Mouse (Mus musculus) forebrain, embryonic 12.5 days (tissue): ENCODE measurements at regions not wholly inside any gene's neighbourhood (a gene's known extent, or its start where the extent isn't known, plus 50 kb on each side); places are given as distances from the start of the nearest gene placed in this dataset.

Experiments
- ATAC-seq: fragments of 200-750 bp; cut with Nextera tagmentation; 2 replicates; pipeline ENCODE4 v1.8.0; 2017; ENCODE audit warnings: moderate TSS enrichment; ENCODE audit not compliant: low FRiP score
- H3K27ac ChIP-seq: fragments of 300-500 bp; sonication (generic); 2 replicates; pipeline ENCODE4 v1.5.1; 2016; ENCODE audit warnings: mild to moderate bottlenecking
- H3K27me3 ChIP-seq: fragments of 300-500 bp; sonication (generic); 2 replicates; pipeline ENCODE4 v1.6.1; 2016; ENCODE audit warnings: mild to moderate bottlenecking
- H3K36me3 ChIP-seq: fragments of 300-500 bp; sonication (generic); replicated peaks from 2 replicates; pipeline ENCODE4 v1.6.1; 2016; ENCODE audit warnings: mild to moderate bottlenecking
- H3K4me1 ChIP-seq: fragments of 300-500 bp; sonication (generic); 2 replicates; pipeline ENCODE4 v1.6.1; 2016
- H3K4me2 ChIP-seq: fragments of 300-500 bp; sonication (generic); 2 replicates; pipeline ENCODE4 v1.6.1; 2016; ENCODE audit warnings: mild to moderate bottlenecking, moderate library complexity
- H3K4me3 ChIP-seq: fragments of 300-500 bp; sonication (generic); replicated peaks from 2 replicates; pipeline ENCODE4 v1.5.1; 2016; ENCODE audit warnings: mild to moderate bottlenecking
- H3K9ac ChIP-seq: fragments of 300-500 bp; sonication (generic); 2 replicates; pipeline ENCODE4 v1.6.1; 2016; ENCODE audit warnings: mild to moderate bottlenecking
- H3K9me3 ChIP-seq: fragments of 300-500 bp; sonication (generic); 2 replicates; pipeline ENCODE4 v1.6.1; 2016
- WGBS: fragments of 180-500 bp; shearing (Covaris S2); methylation state at CpG from one replicate; pipeline ENCODE4 v1.1.7; 2016; 5-methylcytosine and 5-hydroxymethylcytosine counted together

GRCm38 (mm10) chr12:71725140-71725539 is 105.7 kb upstream of the Daam1 start:
- Histone ChIP-seq H3K9me3 (no peaks in the 10 kb centered on the region), H3K27ac (no peak overlapping the region), H3K4me1 (peaks cover 8% of the 10 kb centered on the region; the same call in 1 of the 2 replicates), H3K27me3 (no peaks in the 10 kb centered on the region), H3K4me2 (no peak overlapping the region), H3K4me3 (no peak overlapping the region), H3K36me3 (no peaks in the 10 kb centered on the region), H3K9ac (no peak overlapping the region)
- no peak for ATAC-seq
- 34% methylated on average over 5 of the region's 5 CpGs for WGBS

GRCm38 (mm10) chr12:71725713-71726336 is 105.1 kb upstream of the Daam1 start:
- no peaks in the 10 kb centered on the region for H3K36me3 ChIP-seq
- no peak overlapping the region for H3K9ac ChIP-seq
- no peaks in the 10 kb centered on the region for H3K27me3 ChIP-seq
- no peak overlapping the region for H3K4me2 ChIP-seq
- 7% methylated on average over 4 of the region's 4 CpGs for WGBS
- no peak overlapping the region for H3K27ac ChIP-seq
- H3K4me3 ChIP-seq, result no peak overlapping the region
- peaks cover 8% of the 10 kb centered on the region; the same call in 1 of the 2 replicates for H3K4me1 ChIP-seq
- ATAC-seq, result no peak
- H3K9me3 ChIP-seq, result no peaks in the 10 kb centered on the region

GRCm38 (mm10) chr12:71743345-71743744 is 87.5 kb upstream of the Daam1 start:
- no peak overlapping the region for H3K9ac ChIP-seq
- H3K4me1 ChIP-seq, result 0 out of 2 replicates have a peak, but pooled peaks cover 3% of the 10 kb centered on the region
- no peaks in the 10 kb centered on the region for H3K9me3 ChIP-seq
- no peak overlapping the region for H3K4me2 ChIP-seq
- WGBS, result 82% methylated on average over 2 of the region's 2 CpGs
- no peak overlapping the region for H3K4me3 ChIP-seq
- no peak overlapping the region for H3K27ac ChIP-seq
- no peaks in the 10 kb centered on the region for H3K27me3 ChIP-seq
- ATAC-seq, result no peak
- no peaks in the 10 kb centered on the region for H3K36me3 ChIP-seq

GRCm38 (mm10) chr12:71746011-71746410 is 84.9 kb upstream of the Daam1 start:
- no peak overlapping the region for H3K4me3 ChIP-seq
- H3K27me3 ChIP-seq, result no peaks in the 10 kb centered on the region
- 0 out of 2 replicates have a peak, but pooled peaks cover 3% of the 10 kb centered on the region for H3K4me1 ChIP-seq
- no peak overlapping the region for H3K4me2 ChIP-seq
- H3K36me3 ChIP-seq, result no peaks in the 10 kb centered on the region
- H3K27ac ChIP-seq, result 0 out of 2 replicates have a peak overlapping the region, but pooled peaks have one; percentile 10
- no peak for ATAC-seq
- 58% methylated on average over 6 of the region's 6 CpGs for WGBS
- H3K9ac ChIP-seq, result no peak overlapping the region
- H3K9me3 ChIP-seq, result no peaks in the 10 kb centered on the region

- no peaks in the 10 kb centered on the region for H3K36me3 ChIP-seq
- H3K4me2 ChIP-seq, result no peak overlapping the region
- H3K4me3 ChIP-seq, result no peak overlapping the region
- WGBS, result 93% methylated on average over 10 of the region's 10 CpGs
- 0 out of 2 replicates have a peak overlapping the region, but pooled peaks have one; percentile 19 for H3K27ac ChIP-seq
- 0 out of 2 replicates have a peak, but pooled peaks cover 3% of the 10 kb centered on the region for H3K4me1 ChIP-seq
- no peak for ATAC-seq
- no peaks in the 10 kb centered on the region for H3K9me3 ChIP-seq
- H3K9ac ChIP-seq, result no peak overlapping the region
- H3K27me3 ChIP-seq, result no peaks in the 10 kb centered on the region
These were observed 83.5 kb upstream of the Daam1 start for GRCm38 (mm10) chr12:71747386-71747785.

GRCm38 (mm10) chr12:71747831-71748368 is 83.0 kb upstream of the Daam1 start:
- Histone ChIP-seq H3K9me3 (no peaks in the 10 kb centered on the region), H3K27ac (0 out of 2 replicates have a peak overlapping the region, but pooled peaks have one; percentile 19), H3K4me3 (no peak overlapping the region), H3K27me3 (no peaks in the 10 kb centered on the region), H3K36me3 (no peaks in the 10 kb centered on the region), H3K4me1 (0 out of 2 replicates have a peak, but pooled peaks cover 3% of the 10 kb centered on the region), H3K4me2 (no peak overlapping the region), H3K9ac (no peak overlapping the region)
- ATAC-seq, result no peak
- 85% methylated on average over 14 of the region's 14 CpGs for WGBS

GRCm38 (mm10) chr12:71748731-71749130 is 82.1 kb upstream of the Daam1 start:
- Histone ChIP-seq H3K9me3 (no peaks in the 10 kb centered on the region), H3K27ac (no peak overlapping the region), H3K4me3 (no peak overlapping the region), H3K36me3 (no peaks in the 10 kb centered on the region), H3K4me2 (no peak overlapping the region), H3K4me1 (0 out of 2 replicates have a peak, but pooled peaks cover 3% of the 10 kb centered on the region), H3K9ac (no peak overlapping the region), H3K27me3 (no peaks in the 10 kb centered on the region)
- no peak for ATAC-seq
- 85% methylated on average over 4 of the region's 4 CpGs for WGBS

- no peak overlapping the region for H3K4me2 ChIP-seq
- H3K4me1 ChIP-seq, result 0 out of 2 replicates have a peak, but pooled peaks cover 3% of the 10 kb centered on the region
- ATAC-seq, result no peak
- no peaks in the 10 kb centered on the region for H3K9me3 ChIP-seq
- H3K27ac ChIP-seq, result no peak overlapping the region
- no peak overlapping the region for H3K4me3 ChIP-seq
- WGBS, result 81% methylated on average over 2 of the region's 2 CpGs
- H3K36me3 ChIP-seq, result no peaks in the 10 kb centered on the region
- no peaks in the 10 kb centered on the region for H3K27me3 ChIP-seq
- no peak overlapping the region for H3K9ac ChIP-seq
These were observed 81.2 kb upstream of the Daam1 start for GRCm38 (mm10) chr12:71749668-71750067.

GRCm38 (mm10) chr12:71752741-71753260 is 78.1 kb upstream of the Daam1 start:
- no peaks in the 10 kb centered on the region for H3K27me3 ChIP-seq
- no peak overlapping the region for H3K9ac ChIP-seq
- H3K4me1 ChIP-seq, result no peaks in the 10 kb centered on the region
- WGBS, result 79% methylated on average over 7 of the region's 7 CpGs
- H3K4me2 ChIP-seq, result no peak overlapping the region
- H3K9me3 ChIP-seq, result no peaks in the 10 kb centered on the region
- no peak overlapping the region for H3K4me3 ChIP-seq
- no peak for ATAC-seq
- H3K36me3 ChIP-seq, result no peaks in the 10 kb centered on the region
- no peak overlapping the region for H3K27ac ChIP-seq

- Histone ChIP-seq H3K27ac (no peak overlapping the region), H3K27me3 (no peaks in the 10 kb centered on the region), H3K4me3 (no peak overlapping the region), H3K4me2 (no peak overlapping the region), H3K36me3 (no peaks in the 10 kb centered on the region), H3K9me3 (no peaks in the 10 kb centered on the region), H3K4me1 (no peaks in the 10 kb centered on the region), H3K9ac (no peak overlapping the region)
- 75% methylated on average over 3 of the region's 3 CpGs for WGBS
- no peak for ATAC-seq
These were observed 77.6 kb upstream of the Daam1 start for GRCm38 (mm10) chr12:71753276-71753675.

GRCm38 (mm10) chr12:71763194-71763593 is 67.7 kb upstream of the Daam1 start:
- Histone ChIP-seq H3K4me2 (no peak overlapping the region), H3K27ac (no peak overlapping the region), H3K4me1 (no peaks in the 10 kb centered on the region), H3K9me3 (no peaks in the 10 kb centered on the region), H3K36me3 (no peaks in the 10 kb centered on the region), H3K4me3 (no peak overlapping the region), H3K9ac (no peak overlapping the region), H3K27me3 (no peaks in the 10 kb centered on the region)
- 72% methylated on average over 4 of the region's 4 CpGs for WGBS
- no peak for ATAC-seq

- Histone ChIP-seq H3K9ac (no peak overlapping the region), H3K4me2 (no peak overlapping the region), H3K36me3 (no peaks in the 10 kb centered on the region), H3K9me3 (no peaks in the 10 kb centered on the region), H3K27me3 (no peaks in the 10 kb centered on the region), H3K4me3 (no peak overlapping the region), H3K27ac (no peak overlapping the region), H3K4me1 (no peaks in the 10 kb centered on the region)
- 89% methylated on average over 4 of the region's 4 CpGs for whole genome bisulfite sequencing
- ATAC-seq, result no peak
These were observed 64.8 kb upstream of the Daam1 start for GRCm38 (mm10) chr12:71766086-71766485.

- no peak for ATAC-seq
These were observed 64.2 kb upstream of the Daam1 start for GRCm38 (mm10) chr12:71766636-71767035.

More at GRCm38 (mm10) chr12:71766636-71767035, 64.2 kb upstream of the Daam1 start:
- Histone ChIP-seq H3K4me3 (no peak overlapping the region), H3K4me1 (no peaks in the 10 kb centered on the region), H3K27ac (no peak overlapping the region), H3K36me3 (no peaks in the 10 kb centered on the region), H3K4me2 (no peak overlapping the region), H3K9me3 (no peaks in the 10 kb centered on the region), H3K9ac (no peak overlapping the region), H3K27me3 (no peaks in the 10 kb centered on the region)
- WGBS, result 100% methylated on average over 1 of the region's 1 CpGs
